Mouse (Mus musculus) G1E (cell line): Measurements from ENCODE around the gene Ccnt1. TPM values are rescaled to one million over a fixed set of nuclear protein-coding genes. Genes with fewer than 3 reads are reported as not detected.

ENCODE experiments used
- ATAC-seq: 2 replicates; pipeline ENCODE4 v1.8.0; 2016; ENCODE audit warnings: mild to moderate bottlenecking; ENCODE audit not compliant: insufficient number of reproducible peaks, poor library complexity, low FRiP score, severe bottlenecking; ENCODE audit errors: extremely low read depth
- DNase-seq: peaks from one replicate; pipeline ENCODE4 v3.0.0; 2012; ENCODE audit warnings: low spot score
- H3K27me3 ChIP-seq: 2 replicates; pipeline ENCODE4 v1.6.1; 2012; ENCODE audit warnings: mild to moderate bottlenecking, low read length, inconsistent platforms; ENCODE audit not compliant: insufficient read depth
- H3K36me3 ChIP-seq: replicated peaks from 2 replicates; pipeline ENCODE3; 2012; ENCODE audit warnings: mild to moderate bottlenecking, inconsistent platforms
- H3K4me1 ChIP-seq: 2 replicates; pipeline ENCODE4 v1.6.1; 2012; ENCODE audit warnings: low read depth, low read length, inconsistent platforms, mixed read lengths; ENCODE audit not compliant: insufficient read depth
- H3K4me3 ChIP-seq: 2 replicates; pipeline ENCODE4 v1.5.1; 2012; ENCODE audit warnings: low read depth, mild to moderate bottlenecking, inconsistent platforms, low read length, moderate library complexity, mixed read lengths
- H3K9me3 ChIP-seq: replicated peaks from 2 replicates; pipeline ENCODE4 v1.6.1; 2012; ENCODE audit warnings: inconsistent platforms
- CTCF ChIP-seq: IDR thresholded peaks from 2 replicates; pipeline ENCODE4 v1.5.1; 2012; ENCODE audit warnings: low read depth, low read length, inconsistent platforms, mixed read lengths
- GATA1 ChIP-seq: IDR thresholded peaks from 2 replicates; pipeline ENCODE4 v1.6.1; 2012; ENCODE audit warnings: borderline replicate concordance, low read length, inconsistent platforms, mixed read lengths
- GATA2 ChIP-seq: IDR thresholded peaks from 2 replicates; pipeline ENCODE4 v1.6.1; 2012; ENCODE audit warnings: low read depth, low read length, inconsistent platforms, borderline replicate concordance
- POLR2AphosphoS5 ChIP-seq: IDR thresholded peaks from 2 replicates; pipeline ENCODE4 v1.6.1; 2012; ENCODE audit warnings: low read depth, low read length, inconsistent platforms; ENCODE audit not compliant: insufficient replicate concordance
- TAL1 ChIP-seq: conservative IDR thresholded peaks from 2 replicates; pipeline ENCODE4 v1.6.1; 2012; ENCODE audit warnings: low read depth, low read length, inconsistent platforms, mixed read lengths
- polyA plus RNA-seq: library from polyadenylated mRNA; stranded (reverse); fragments of >175 nt; gene quantifications from 2 replicates; pipeline ENCODE4 v1.2.3, GENCODE M21; 2012
- total RNA-seq, 2 experiments: library from RNA; stranded (forward) in 1 of 2; stranded (reverse) in 1 of 2; fragments of 200-1000 nt in 1 of 2; fragments of >200 nt in 1 of 2; fragmentation: Nextera tagmentation in 1 of 2; gene quantifications; 2 replicates each; pipeline ENCODE4 v1.2.3; 2014 to 2017

Gene Ccnt1
- total and polyA plus RNA-seq, 3 experiments, result 6.4 to 78.2 (median 76.1) TPM

GRCm38 (mm10) chr15:98557186-98557585, 13.5 kb downstream of the Ccnt1 start:
- Histone ChIP-seq H3K4me1 (peaks cover 16% of the 10 kb centered on the region), H3K9me3 (no peaks in the 10 kb centered on the region), H3K27me3 (no peaks in the 10 kb centered on the region), H3K4me3 (no peak overlapping the region), H3K36me3 (peaks cover 87% of the 10 kb centered on the region)
- no peak for TF ChIP-seq GATA1
- TF ChIP-seq GATA2, result no peak
- TF ChIP-seq CTCF, result no peak
- no peak for TF ChIP-seq TAL1
- no peak for TF ChIP-seq POLR2AphosphoS5
- ATAC-seq, result no peak
- no peak for DNase-seq

DNA sequence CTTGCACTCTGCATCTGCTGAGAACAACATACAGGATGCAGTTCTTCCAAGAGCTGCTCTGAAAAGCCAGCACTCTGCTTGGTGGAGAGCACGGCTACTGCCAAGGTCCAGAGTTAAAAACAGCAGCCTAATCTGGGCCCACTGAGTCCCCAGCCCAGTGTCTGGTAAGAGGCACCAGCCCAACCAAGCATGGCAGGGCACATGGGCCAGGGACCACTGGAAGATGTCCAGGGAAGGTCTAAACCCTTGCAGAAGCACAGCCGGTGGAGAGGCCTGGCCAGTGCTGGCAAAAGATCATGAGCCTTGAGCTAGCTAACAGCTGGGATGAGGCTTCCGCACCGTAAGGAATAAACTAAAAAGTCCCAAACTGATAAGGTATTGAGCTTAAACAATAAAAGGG, 14.8 kb downstream of the Ccnt1 start:
- Histone ChIP-seq H3K9me3 (no peaks in the 10 kb centered on the region), H3K27me3 (no peaks in the 10 kb centered on the region), H3K4me1 (peaks cover 9% of the 10 kb centered on the region), H3K4me3 (no peak overlapping the region), H3K36me3 (peaks cover 90% of the 10 kb centered on the region)
- TF ChIP-seq GATA2, result no peak
- no peak for ATAC-seq
- DNase-seq, result no peak

- no peak for DNase-seq
- Histone ChIP-seq H3K4me1 (peaks cover 5% of the 10 kb centered on the region), H3K9me3 (no peaks in the 10 kb centered on the region), H3K4me3 (no peak overlapping the region), H3K27me3 (no peaks in the 10 kb centered on the region), H3K36me3 (peaks cover 91% of the 10 kb centered on the region)
- TF ChIP-seq POLR2AphosphoS5 (no peak), GATA1 (no peak), CTCF (no peak), TAL1 (no peak), GATA2 (no peak)
- ATAC-seq, result no peak
Observed at GRCm38 (mm10) chr15:98552758-98553157, 18.0 kb downstream of the Ccnt1 start.

DNA sequence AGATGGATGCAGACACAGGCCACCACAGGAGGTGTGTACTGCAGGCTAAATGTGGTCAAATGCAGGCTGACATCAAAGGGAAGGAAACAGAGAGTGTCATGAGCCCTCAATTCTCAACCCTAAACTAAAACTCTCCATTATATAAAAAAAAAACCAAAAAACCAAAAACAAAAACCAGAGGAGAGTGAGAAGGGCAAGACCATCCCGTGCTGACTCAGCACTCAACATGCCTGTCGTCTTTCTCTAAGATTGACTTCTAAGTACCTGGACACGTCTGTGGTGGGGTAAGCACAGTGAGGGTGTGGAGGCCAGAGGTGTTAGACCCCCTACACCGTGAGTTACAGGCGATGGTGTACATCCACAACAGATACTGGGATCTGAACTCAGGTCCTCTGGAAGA, 23.9 kb downstream of the Ccnt1 start:
- no peak for TF ChIP-seq GATA1
- no peak for TF ChIP-seq POLR2AphosphoS5
- H3K36me3 ChIP-seq, result peaks cover 96% of the 10 kb centered on the region
- no peaks in the 10 kb centered on the region for H3K9me3 ChIP-seq
- DNase-seq, result no peak
- peaks cover 25% of the 10 kb centered on the region for H3K4me1 ChIP-seq
- ATAC-seq, result no peak
- no peak overlapping the region for H3K4me3 ChIP-seq
- no peaks in the 10 kb centered on the region for H3K27me3 ChIP-seq

GRCm38 (mm10) chr15:98545151-98545550, 25.6 kb downstream of the Ccnt1 start:
- ATAC-seq (no peak), DNase-seq (no peak)
- Histone ChIP-seq H3K4me3 (no peak overlapping the region), H3K36me3 (peaks cover 96% of the 10 kb centered on the region), H3K9me3 (no peaks in the 10 kb centered on the region), H3K27me3 (no peaks in the 10 kb centered on the region), H3K4me1 (peaks cover 30% of the 10 kb centered on the region)
- no peak for TF ChIP-seq POLR2AphosphoS5

- peaks cover 30% of the 10 kb centered on the region for H3K4me1 ChIP-seq
- H3K4me3 ChIP-seq, result no peak overlapping the region
- peaks cover 97% of the 10 kb centered on the region for H3K36me3 ChIP-seq
- TF ChIP-seq GATA2 (no peak), CTCF (no peak), GATA1 (no peak)
- no peaks in the 10 kb centered on the region for H3K9me3 ChIP-seq
- no peaks in the 10 kb centered on the region for H3K27me3 ChIP-seq
- ATAC-seq (no peak), DNase-seq (no peak)
Observed at GRCm38 (mm10) chr15:98543341-98543740, 27.4 kb downstream of the Ccnt1 start.

GRCm38 (mm10) chr15:98541064-98541463, 29.7 kb downstream of the Ccnt1 start:
- TF ChIP-seq GATA1 (no peak), GATA2 (no peak), TAL1 (no peak), CTCF (no peak), POLR2AphosphoS5 (no peak)
- H3K36me3 ChIP-seq, result peaks cover 92% of the 10 kb centered on the region
- H3K27me3 ChIP-seq, result no peaks in the 10 kb centered on the region
- H3K9me3 ChIP-seq, result no peaks in the 10 kb centered on the region
- no peak overlapping the region for H3K4me3 ChIP-seq
- DNase-seq (no peak), ATAC-seq (no peak)
- peaks cover 30% of the 10 kb centered on the region for H3K4me1 ChIP-seq
